11 mouse cellular contexts compared by ENCODE assay signal in the genomic region with DNA sequence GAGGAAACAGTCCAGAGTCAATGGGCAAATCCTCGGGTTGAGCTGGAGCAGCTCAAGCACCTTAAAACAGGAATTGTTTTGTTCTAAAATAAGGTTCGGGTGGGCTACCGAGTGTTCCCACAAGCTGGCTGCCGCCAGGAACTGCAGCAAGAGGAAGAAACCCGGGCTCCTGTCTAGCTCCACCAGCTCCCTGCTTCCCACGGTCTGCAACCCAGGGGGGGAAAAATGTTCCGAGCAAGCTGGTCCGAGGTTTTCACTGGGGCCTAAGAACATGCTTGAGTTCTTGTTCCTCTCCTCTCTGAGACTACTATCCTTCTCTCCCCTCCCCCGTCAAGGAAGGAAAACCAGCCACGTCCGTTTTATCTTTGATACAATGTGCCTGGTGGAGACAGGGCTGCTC.
DNase-seq lines count a peak whose midpoint lies in the region; ATAC-seq lines count a peak whose summit lies in the region.
"Had no signal": no experiment of that assay in that cellular context is flagged by ENCODE, and none has a peak within 500 bp of the region (broad histone marks: within the 10 kb centered on the region; RNA-seq: fewer than 3 reads in every experiment).

No protein-coding gene starts in this region.

- peaks cover 29% of the 10 kb centered on the region for H3K4me1 ChIP-seq in midbrain, embryonic 11.5 days (ENCODE audit: control insufficient read depth, insufficient read depth, low read length)
- peaks cover 57% of the 10 kb centered on the region for H3K4me1 ChIP-seq in midbrain, embryonic 13.5 days (replicated peaks)
- peaks cover 27% of the 10 kb centered on the region; the same call in 1 of the 2 replicates for H3K4me1 ChIP-seq in midbrain, embryonic 16.5 days (ENCODE audit: control insufficient read depth, insufficient read depth, low read length)

- WGBS in midbrain, embryonic 11.5 days = 29% methylated on average over 11 of the region's 11 CpGs
- 23% methylated on average over 11 of the region's 11 CpGs for WGBS in midbrain, embryonic 13.5 days
- WGBS in midbrain, embryonic 16.5 days = 16% methylated on average over 11 of the region's 11 CpGs

- no peaks in the 10 kb centered on the region for H3K9me3 ChIP-seq in midbrain, embryonic 11.5 days (ENCODE audit: control insufficient read depth, low read length)
- H3K9me3 ChIP-seq in midbrain, embryonic 13.5 days = no peaks in the 10 kb centered on the region
- H3K9me3 ChIP-seq in midbrain, embryonic 16.5 days (replicated peaks; ENCODE audit: control insufficient read depth, low read length, poor library complexity, severe bottlenecking) = no peaks in the 10 kb centered on the region
- H3K9me3 ChIP-seq: hindbrain, embryonic 13.5 days had no signal

- H3K4me2 ChIP-seq in midbrain, embryonic 11.5 days = no peak overlapping the region
- H3K4me2 ChIP-seq in midbrain, embryonic 13.5 days (replicated peaks) = no peak overlapping the region
- peak overlapping the region; percentile 10; the same call in 1 of the 2 replicates for H3K4me2 ChIP-seq in midbrain, embryonic 16.5 days (ENCODE audit: low read length)
- H3K4me2 ChIP-seq: hindbrain, embryonic 13.5 days had no signal

- H3K36me3 ChIP-seq in midbrain, embryonic 11.5 days (ENCODE audit: control insufficient read depth, insufficient read depth, low read length) = no peaks in the 10 kb centered on the region
- no peaks in the 10 kb centered on the region for H3K36me3 ChIP-seq in midbrain, embryonic 13.5 days
- no peaks in the 10 kb centered on the region for H3K36me3 ChIP-seq in midbrain, embryonic 16.5 days (ENCODE audit: control insufficient read depth, insufficient read depth, low read length)
- H3K36me3 ChIP-seq: hindbrain, embryonic 13.5 days had no signal

- H3K27ac ChIP-seq in midbrain, embryonic 11.5 days (ENCODE audit: low read depth, low read length) = no peak overlapping the region
- H3K27ac ChIP-seq in midbrain, embryonic 13.5 days = no peak overlapping the region
- no peak overlapping the region for H3K27ac ChIP-seq in midbrain, embryonic 16.5 days (ENCODE audit: low read length)
- H3K27ac ChIP-seq: hindbrain, embryonic 13.5 days had no signal

- DNase-seq in frontal cortex, adult 2 months (ENCODE audit: extremely low spot score in 1 of 2, low spot score in 1 of 2) = no peak
- DNase-seq in kidney, postnatal 10 days = peak; percentile 32
- DNase-seq in kidney, adult 11 months = no peak
- peak; percentile 91 for DNase-seq in midbrain, embryonic 11.5 days (ENCODE audit: low spot score, missing footprints)
- no peak for DNase-seq in neural tube, embryonic 10.5 days (ENCODE audit: extremely low spot score, low spot score)
- DNase-seq: adrenal gland, adult 2 months had no signal

- H3K4me3 ChIP-seq in midbrain, embryonic 11.5 days (ENCODE audit: low read depth, low read length) = no peak overlapping the region
- H3K4me3 ChIP-seq in midbrain, embryonic 13.5 days (replicated peaks) = no peak overlapping the region
- no peak overlapping the region for H3K4me3 ChIP-seq in midbrain, embryonic 16.5 days (ENCODE audit: low read depth, low read length)
- H3K4me3 ChIP-seq: hindbrain, embryonic 13.5 days had no signal

- peak; percentile 47 for ATAC-seq in frontal cortex, adult (ENCODE audit: low TSS enrichment)
- ATAC-seq in midbrain, embryonic 11.5 days (ENCODE audit: low FRiP score) = no peak
- ATAC-seq in midbrain, embryonic 13.5 days = no peak
- ATAC-seq in midbrain, embryonic 16.5 days = no peak
- ATAC-seq: forebrain, embryonic 16.5 days had no signal

- no peak overlapping the region for H3K9ac ChIP-seq in midbrain, embryonic 11.5 days (ENCODE audit: low read length)
- H3K9ac ChIP-seq in midbrain, embryonic 13.5 days (replicated peaks) = no peak overlapping the region
- no peak overlapping the region for H3K9ac ChIP-seq in midbrain, embryonic 16.5 days (ENCODE audit: low read depth, low read length)
- H3K9ac ChIP-seq: hindbrain, embryonic 13.5 days had no signal

- peaks cover 2% of the 10 kb centered on the region; the same call in 1 of the 2 replicates for H3K27me3 ChIP-seq in midbrain, embryonic 11.5 days (ENCODE audit: control insufficient read depth, insufficient read depth, low read length)
- H3K27me3 ChIP-seq in midbrain, embryonic 13.5 days = peaks cover 11% of the 10 kb centered on the region; the same call in 1 of the 2 replicates
- no peaks in the 10 kb centered on the region for H3K27me3 ChIP-seq in midbrain, embryonic 16.5 days (ENCODE audit: control insufficient read depth, insufficient read depth, low read depth, low read length)

Comparison
In these comparisons a context has a peak if more than half of its experiments do, and no peak if none do; other contexts are left out.
1. DNase-seq: peak in kidney, postnatal 10 days (single experiment) and midbrain, embryonic 11.5 days (single experiment); none in frontal cortex, adult 2 months (0 of 2), kidney, adult 11 months (single experiment) and neural tube, embryonic 10.5 days (single experiment).